Mouse (Mus musculus) thymus, adult 18-20 months (tissue): ENCODE data around the gene Zbp1.
A peak's percentile ranks its signal among the peaks of the same experiment; 100 is the strongest.

Experiments
- DNase-seq, 2 experiments: peaks; one replicate each; pipeline ENCODE4 v3.0.0; 2022; ENCODE audit warnings: mixed read lengths in 2 of 2

Gene Zbp1

DNA sequence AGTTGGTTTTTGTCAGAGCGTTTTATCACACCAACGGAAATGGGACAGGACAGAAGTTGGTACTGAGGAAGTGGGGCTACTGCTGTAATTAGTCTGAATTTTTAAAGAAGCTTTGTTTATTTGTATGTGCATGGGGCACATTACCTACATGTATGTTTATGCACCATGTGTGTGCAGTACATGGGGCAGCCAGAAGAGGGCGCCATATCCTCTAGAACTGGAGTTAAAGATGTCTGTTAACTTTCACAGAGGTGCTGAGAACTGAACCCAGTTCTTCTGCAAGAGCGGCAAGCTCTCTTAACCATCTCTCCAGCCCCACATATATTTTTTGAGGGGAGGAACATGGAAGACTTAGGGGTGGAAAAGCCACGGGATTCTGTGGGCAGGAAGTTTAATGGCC is 43.0 kb downstream of the Zbp1 start:
- peak in 1 of 2 experiments; percentile 3 for DNase-seq

DNA sequence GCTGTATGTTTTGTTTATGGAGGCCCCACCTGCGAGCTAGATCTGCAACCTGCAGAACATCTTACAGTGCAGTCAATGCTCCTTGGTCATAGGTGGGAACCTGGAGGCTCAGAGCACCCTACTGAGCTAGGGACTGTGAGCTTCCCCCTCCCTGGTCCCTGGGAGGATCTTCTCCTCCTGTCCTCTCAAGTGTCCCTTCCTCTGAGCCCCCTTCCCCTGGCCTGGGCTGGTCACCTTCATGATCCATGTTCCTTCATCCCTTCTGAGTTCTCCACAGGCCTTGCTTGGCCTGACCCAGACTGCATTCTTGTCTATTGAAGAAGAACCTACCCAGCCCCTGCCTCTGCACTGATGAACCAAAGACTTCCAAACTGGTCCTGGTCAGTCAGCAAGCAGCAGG is 44.2 kb downstream of the Zbp1 start:
- no peak for DNase-seq

DNA sequence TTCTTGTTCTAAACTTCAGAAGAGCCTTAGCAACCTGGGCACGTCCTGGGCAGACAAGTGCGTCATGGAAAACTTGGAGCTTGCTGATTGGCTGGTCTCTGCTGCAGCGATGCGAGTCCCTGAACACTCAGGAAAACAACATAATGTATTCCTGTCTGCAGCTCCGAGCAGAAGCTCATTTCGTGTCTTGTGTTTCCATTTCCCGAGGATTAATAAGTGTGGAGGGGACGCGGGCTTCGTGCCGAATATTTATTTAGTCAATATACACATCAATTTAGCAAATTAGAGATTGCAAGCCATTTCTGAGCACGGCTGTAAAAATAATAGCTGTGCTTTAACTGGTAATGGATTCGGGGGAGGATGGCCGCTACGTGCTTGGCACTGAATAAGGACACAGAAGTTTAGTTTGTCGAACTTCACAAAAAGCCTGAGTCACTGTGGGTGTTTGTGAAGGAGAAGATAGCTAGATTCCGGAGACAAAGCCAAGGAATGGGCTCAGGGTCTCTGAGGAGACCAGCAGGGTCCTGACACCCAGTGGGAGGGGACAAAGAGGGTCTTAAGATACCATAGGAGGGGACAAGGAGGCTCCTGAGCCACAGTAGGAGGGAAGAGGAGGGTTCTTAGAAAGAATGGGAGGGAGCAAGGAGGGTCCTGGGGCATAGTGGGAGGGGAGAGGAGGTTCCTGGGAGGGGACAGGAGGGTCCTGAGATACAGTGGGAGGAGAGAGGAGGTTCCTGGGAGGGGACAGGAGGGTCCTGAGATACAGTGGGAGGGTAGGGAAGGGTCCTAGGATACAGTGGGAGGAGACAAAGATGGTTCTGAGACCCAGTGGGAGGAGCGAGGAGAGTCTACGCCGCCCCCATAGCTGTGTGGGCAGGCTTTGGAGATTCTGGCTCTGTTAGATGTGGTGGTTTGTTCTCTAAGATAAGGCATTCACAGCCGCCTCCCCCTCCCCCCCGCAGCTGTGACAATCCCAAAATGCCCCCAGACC is 44.9 kb downstream of the Zbp1 start:
- DNase-seq: peak in 1 of 2 experiments; percentile 44

DNA sequence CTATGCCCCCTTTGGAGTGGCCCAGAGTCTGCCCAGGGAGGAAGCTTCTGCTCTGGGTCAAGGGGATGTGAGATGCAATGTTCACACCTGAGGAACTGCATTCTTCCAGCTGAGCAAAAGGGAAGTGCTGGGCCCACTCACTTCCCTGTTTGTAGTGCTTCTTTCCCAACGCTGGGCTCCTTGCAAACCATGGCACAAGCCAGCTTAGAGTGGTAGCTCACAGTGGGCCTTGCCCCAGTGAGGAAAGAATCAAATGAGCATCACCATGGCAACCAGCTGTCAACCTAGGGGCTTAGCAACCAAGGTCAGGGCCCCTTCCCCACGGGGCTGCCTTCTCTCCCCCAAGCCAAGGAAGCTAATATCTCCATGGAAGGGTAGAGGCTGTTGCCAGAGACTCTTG is 45.7 kb downstream of the Zbp1 start:
- no peak for DNase-seq

DNA sequence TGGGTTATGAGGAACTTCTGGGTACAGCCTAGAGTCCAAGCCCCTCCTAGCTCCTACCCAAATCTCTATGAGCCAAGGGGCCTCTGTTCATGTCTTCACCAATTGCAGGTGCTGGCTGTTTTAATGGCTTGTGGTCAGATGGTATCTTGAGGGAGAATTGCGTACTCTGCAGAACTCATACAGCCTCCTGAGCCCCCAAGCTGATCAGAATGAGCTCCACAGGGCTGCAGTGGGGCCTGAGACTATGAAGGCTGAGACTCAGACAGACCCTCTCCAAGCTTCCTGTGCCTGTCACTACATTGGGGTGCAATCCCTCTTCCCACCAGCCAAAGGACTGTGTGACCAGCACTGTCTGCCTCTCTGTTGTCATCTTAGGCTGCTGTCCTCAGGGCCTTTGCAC is 46.3 kb downstream of the Zbp1 start:
- peak in 1 of 2 experiments; percentile 2 for DNase-seq

DNA sequence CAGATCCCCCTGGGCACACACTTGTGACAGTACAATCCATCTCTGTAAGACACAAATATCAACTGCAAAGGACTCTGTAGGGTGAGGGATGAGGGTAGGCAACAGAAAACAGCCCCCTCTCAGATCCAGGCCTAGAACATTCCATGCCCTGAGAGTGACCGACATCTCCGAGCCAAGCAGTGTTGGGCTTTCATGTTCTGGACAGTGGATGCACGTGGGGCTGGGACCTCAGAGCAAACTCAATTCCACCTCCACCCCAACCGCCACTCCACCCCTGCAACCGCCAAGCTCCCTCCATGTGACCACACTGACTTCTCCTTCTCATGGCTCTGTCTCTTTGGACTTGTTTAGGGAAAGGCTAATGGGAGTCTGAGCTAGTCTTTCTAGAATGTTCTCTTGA is 46.8 kb downstream of the Zbp1 start:
- peak in 1 of 2 experiments; percentile 2 for DNase-seq

DNA sequence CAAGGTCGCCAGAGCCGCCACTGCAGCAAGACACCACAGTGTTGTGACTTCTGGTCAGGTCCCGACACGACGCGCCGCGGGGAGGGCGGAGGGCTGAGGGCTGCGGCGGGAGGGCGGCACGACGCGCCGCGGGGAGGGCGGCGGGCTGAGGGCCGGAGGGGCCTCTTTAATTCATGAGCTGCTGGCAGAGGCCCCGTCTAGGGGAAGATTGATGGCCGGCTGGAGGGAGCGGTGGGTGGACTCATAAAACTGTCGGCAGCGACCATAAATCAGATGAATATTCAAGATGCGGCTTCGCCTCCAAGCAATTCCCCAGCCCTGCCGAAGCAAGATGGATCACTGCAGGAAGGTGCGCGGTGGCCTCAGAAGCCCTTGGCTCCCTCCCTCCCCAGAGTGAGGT is 47.3 kb downstream of the Zbp1 start:
- no peak for DNase-seq

DNA sequence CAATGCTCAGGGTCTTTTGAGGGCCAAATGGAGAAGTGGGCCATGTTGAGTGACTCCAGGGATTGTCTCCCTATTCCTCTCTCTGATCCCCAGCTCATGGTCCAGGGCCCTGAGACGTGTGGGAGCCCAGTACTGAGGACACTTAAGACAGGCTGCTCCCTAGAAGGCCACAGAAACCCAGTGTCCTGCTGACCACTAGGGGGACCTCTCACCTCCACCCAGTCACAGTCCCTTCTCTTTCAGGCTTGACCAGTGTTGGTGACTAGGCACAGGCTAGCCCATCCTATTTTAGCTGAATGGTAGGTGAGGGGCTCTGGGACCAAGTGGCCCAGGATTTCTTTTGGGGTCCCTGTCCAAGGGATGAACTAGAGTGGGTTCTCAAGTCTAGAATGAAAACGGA is 48.0 kb downstream of the Zbp1 start:
- no peak for DNase-seq

DNA sequence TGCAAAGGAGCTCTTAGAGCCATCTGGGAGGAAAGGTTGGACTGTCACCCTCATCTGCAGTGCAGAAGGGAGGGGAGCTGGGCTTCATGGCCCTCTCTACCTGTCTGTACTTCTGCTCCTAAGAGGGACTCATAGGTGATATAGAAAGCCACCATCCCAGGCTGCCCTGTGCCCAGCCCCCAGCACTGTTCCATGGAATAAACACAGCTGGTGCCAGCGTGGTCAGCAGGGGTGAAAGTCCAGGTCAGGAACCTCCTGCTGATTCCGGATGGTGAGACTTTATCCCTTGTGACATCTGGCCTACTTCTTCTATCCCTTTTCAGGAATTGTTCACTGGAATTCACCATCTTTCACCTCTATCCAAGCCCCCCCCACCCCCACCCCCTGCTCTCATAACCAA is 48.6 kb downstream of the Zbp1 start:
- no peak for DNase-seq

DNA sequence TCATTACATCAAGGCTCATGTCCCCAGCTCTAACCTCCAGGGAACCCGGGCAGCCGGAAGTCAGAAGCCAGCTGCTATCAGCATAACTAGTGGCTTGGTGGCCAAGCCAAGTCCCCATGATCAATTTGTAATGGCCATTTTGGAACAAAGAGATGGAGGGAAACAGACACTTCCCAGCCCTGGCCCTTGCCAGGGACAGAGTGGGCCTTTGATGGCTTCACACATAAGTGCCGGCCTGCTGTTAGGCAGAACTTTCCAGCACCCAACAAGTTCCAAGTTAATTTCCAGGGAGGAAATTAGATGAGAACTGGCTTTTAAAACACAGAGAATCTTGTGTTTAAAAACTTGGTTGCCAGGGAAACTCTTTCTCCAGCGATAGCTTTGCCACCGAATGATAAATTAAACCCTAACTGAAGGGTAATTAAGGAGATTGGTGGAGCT is 50.3 kb downstream of the Zbp1 start:
- DNase-seq: no peak

DNA sequence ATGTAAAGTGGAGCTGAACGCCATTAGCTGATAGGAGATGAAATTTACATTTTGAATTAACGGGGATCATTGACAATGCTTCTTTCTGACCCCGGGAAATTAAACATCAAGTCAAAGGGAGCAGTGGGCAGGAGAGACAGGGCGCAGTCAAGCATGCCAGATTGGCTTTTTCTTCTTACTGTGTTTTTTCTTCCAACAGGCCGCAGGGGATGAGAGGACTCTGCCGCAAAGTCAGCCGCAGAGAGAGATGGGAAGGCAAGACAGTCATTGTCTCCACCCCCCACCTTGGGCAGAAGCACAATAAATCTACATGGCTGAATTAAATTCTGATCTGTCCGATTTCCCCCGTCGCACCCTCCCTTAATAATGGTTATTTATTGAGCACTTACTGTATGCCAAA is 53.4 kb downstream of the Zbp1 start:
- DNase-seq: no peak

DNA sequence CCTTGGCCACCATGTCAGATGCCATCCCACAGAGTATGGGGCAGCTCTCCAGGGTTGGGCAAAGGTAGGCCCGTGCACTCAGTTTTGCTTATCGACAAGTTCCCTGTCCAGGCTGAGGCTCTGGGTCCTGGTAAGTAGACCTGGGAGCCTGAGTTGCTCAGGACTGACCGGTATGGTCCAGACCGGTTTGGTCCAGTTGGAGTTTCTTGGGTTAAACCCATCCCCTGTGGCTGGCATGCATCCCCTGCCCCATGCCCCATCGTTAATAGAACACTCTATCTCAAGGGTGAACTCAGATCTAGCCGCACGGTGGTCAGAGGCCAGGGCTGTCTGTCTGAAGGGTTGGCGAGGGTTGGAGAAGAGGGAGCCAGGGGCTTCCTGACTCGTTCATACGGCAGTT is 53.8 kb downstream of the Zbp1 start:
- DNase-seq: no peak

DNA sequence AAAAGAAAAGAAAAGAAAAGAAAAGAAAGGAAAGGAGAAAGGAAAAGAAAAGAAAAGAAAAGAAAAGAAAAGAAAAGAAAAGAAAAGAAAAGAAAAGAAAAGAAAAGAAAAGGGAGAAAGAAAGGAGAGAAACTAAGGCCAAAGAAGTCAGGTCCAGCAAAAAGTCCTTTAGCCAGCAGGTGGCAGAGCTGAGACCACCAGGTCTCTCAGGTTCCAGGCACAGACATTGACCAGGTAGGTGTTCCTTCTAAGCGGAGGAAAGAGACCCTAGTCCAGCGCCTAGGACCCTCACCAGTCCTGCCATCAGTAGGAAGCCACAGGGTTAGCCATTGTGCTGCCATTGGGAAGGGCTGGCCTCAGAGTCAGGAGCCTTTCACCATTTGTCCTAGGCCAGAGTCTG is 54.4 kb downstream of the Zbp1 start:
- DNase-seq: no peak

DNA sequence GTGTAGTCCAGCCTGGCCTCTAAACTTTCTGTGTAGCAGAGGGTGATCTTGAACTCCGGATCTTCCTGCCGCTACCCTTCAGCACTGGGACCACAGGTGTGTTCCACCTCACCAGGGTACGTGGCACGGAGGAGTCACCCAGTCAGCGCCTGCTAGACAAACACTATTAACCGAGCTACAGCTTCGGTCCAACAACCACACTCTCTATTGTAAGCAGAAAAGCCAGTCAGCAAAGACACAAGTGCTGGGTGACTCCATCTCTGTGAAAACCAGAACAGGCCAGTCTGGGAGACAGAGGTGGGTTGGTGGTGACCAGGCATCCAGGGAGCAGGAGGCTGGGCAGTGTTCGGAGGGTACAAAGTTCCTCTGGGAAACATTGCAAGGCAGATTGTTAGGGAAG is 55.3 kb downstream of the Zbp1 start:
- DNase-seq: no peak

DNA sequence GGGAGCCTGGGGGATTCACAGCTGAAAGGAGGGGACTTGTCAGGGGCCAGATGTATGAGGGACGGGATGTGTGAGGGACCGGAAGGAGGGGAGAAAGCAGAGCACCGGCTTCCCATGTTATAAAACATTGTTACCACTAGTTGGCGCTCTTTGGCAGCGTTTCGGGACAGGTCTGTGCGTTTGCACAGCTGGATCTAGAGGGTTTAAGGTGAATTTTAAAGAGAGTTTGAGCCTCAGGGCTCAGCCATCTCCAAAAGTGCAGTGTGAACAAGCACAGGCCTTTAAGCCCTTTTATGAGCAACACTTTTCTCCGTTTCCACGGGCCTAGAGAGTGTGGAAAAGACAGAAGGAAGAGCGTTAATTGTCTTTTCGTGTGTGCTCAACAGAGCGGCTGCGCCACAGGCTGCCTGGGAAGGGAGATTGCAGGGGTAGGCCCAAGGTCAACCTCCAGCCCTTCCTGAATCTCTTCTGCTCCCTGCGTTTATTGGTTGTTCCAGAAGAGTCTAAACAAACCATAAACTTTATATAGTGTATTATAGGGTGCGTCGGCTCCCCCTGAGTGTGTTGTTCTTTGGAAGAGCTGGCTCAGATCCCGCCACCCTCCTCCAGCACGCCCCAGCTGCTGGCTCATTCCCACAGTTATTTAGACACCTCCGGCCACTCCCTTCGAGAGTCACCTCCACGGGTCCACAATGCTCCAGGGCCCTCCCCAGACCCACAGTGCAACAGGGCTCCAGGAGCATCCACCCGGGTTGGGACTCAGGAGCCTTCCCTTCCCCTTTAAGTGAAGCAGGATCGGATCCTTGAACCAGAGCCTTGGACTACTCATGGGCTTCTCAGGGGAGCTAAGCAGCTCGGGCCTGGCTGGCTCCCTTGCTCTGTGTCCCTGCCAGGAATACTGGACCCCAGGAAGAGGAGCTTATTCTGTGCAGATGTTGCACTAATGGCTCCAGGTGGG is 59.1 kb downstream of the Zbp1 start:
- peak in 1 of 2 experiments; percentile 43 for DNase-seq

DNA sequence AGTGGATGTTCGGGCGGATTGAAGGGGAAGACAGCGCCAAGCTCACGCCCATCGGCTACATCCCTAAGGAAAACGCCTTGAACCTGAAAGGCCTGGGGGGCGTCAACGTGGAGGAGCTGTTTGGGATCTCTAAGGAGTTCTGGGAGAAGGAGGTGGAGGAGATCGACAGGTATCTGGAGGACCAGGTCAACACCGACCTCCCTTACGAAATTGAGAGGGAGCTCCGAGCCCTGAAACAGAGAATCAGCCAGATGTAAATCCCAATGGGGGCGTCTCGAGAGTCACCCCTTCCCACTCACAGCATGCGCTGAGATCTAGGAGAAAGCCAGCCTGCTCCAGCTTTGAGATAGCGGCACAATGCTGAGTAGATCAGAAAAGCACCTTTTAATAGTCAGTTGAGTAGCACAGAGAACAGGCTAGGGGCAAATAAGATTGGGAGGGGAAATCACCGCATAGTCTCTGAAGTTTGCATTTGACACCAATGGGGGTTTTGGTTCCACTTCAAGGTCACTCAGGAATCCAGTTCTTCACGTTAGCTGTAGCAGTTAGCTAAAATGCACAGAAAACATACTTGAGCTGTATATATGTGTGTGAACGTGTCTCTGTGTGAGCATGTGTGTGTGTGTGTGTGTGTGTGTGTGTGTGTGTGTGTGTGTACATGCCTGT is 60.2 kb downstream of the Zbp1 start:
- DNase-seq: no peak

DNA sequence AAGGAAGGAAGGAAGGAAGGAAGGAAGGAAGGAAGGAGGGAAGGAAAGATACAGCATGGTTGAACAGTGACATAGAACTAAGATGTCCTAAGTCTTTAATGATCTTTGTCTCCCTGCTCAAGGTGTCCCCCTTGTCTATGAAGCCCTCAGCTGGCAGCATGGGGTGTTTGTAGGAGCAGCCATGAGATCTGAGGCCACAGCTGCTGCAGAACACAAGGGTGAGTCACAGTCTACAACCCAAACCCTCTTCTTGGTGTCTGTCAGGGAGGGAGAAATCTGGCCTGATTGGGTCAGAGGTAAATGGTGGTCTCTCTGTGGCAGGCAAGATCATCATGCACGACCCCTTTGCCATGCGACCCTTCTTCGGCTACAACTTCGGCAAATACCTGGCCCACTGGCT is 60.9 kb downstream of the Zbp1 start:
- DNase-seq: no peak

DNA sequence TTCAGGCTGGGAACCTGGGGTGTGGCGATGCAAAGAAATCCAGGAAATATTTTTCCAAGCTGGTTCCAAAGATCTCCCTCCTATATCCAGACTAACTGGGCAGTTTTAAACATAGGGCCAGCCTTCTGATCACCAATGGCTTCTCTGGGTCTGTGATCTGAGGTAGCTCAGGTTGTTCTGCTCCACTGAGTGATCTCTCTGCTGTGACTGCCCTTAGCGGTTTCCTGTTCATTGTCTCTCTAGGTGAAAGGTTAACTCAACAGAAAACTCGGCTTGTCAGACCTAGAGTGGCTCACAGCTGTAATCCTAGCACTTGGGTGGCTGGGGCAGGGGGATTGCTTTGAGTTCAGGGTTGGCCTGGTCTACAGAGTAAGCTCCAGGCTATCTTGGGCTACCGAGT is 61.3 kb downstream of the Zbp1 start:
- no peak for DNase-seq

DNA sequence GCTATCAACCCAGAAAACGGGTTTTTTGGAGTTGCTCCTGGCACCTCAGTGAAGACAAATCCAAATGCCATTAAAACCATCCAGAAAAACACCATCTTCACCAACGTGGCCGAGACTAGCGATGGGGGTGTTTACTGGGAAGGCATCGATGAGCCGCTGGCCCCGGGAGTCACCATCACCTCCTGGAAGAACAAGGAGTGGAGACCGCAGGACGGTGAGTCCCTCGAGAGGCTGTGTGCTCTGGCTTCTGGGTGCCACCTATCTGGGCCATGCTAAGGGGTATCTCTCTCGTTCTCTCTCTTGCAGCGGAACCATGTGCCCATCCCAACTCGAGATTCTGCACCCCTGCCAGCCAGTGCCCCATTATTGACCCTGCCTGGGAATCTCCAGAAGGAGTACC is 61.8 kb downstream of the Zbp1 start:
- DNase-seq: no peak
